Mouse (Mus musculus): ENCODE measurements around the gene Nsd2. TPM values are rescaled to one million over a fixed set of nuclear protein-coding genes. Genes with fewer than 3 reads are reported as not detected.
A peak's percentile ranks its signal among the peaks of the same experiment; 100 is the strongest.
"Not testable (repeated sequence)": the region's sequence is repeated elsewhere in the genome, so short reads cannot be mapped to it uniquely, and the experiment has no call there.

Gene Nsd2
- polyA plus RNA-seq, 1 experiment from 2014 or later = 89.8 TPM

GRCm38 (mm10) chr5:33915031-33915430 lies 94.5 kb downstream of the Nsd2 start:
- H3K4me2 ChIP-seq (ENCODE audit: low read length); ATAC-seq; H3K4me3 ChIP-seq (replicated peaks; ENCODE audit: low read length); H3K27ac ChIP-seq (ENCODE audit: low read length); H3K4me1 ChIP-seq (replicated peaks; ENCODE audit: control insufficient read depth, insufficient read depth, low read length); H3K27me3 ChIP-seq (replicated peaks; ENCODE audit: control insufficient read depth, insufficient read depth, low read length); H3K9me3 ChIP-seq (ENCODE audit: control insufficient read depth, low read length); H3K9ac ChIP-seq (replicated peaks; ENCODE audit: low read depth, low read length): not testable (repeated sequence)
- peaks cover 25% of the 10 kb centered on the region for H3K36me3 ChIP-seq (ENCODE audit: control insufficient read depth, insufficient read depth)

- H3K9ac ChIP-seq (replicated peaks; ENCODE audit: low read depth, low read length); ATAC-seq; H3K4me2 ChIP-seq (ENCODE audit: low read length); H3K27me3 ChIP-seq (replicated peaks; ENCODE audit: control insufficient read depth, insufficient read depth, low read length); H3K9me3 ChIP-seq (ENCODE audit: control insufficient read depth, low read length); H3K27ac ChIP-seq (ENCODE audit: low read length); H3K4me1 ChIP-seq (replicated peaks; ENCODE audit: control insufficient read depth, insufficient read depth, low read length); H3K4me3 ChIP-seq (replicated peaks; ENCODE audit: low read length): not testable (repeated sequence)
- 98% methylated on average over 2 of the region's 2 CpGs for WGBS
- peaks cover 39% of the 10 kb centered on the region for H3K36me3 ChIP-seq (ENCODE audit: control insufficient read depth, insufficient read depth)
Observed at GRCm38 (mm10) chr5:33916616-33917015, 96.1 kb downstream of the Nsd2 start.

GRCm38 (mm10) chr5:33919466-33919865 lies 98.9 kb downstream of the Nsd2 start:
- Histone ChIP-seq H3K4me3 (replicated peaks; ENCODE audit: low read length) (no peak overlapping the region), H3K9me3 (ENCODE audit: control insufficient read depth, low read length) (no peaks in the 10 kb centered on the region), H3K4me1 (replicated peaks; ENCODE audit: control insufficient read depth, insufficient read depth, low read length) (no peaks in the 10 kb centered on the region), H3K36me3 (ENCODE audit: control insufficient read depth, insufficient read depth) (peaks cover 31% of the 10 kb centered on the region), H3K27me3 (replicated peaks; ENCODE audit: control insufficient read depth, insufficient read depth, low read length) (no peaks in the 10 kb centered on the region), H3K27ac (ENCODE audit: low read length) (no peak overlapping the region), H3K9ac (replicated peaks; ENCODE audit: low read depth, low read length) (no peak overlapping the region), H3K4me2 (ENCODE audit: low read length) (no peak overlapping the region)
- ATAC-seq = no peak
- 82% methylated on average over 1 of the region's 1 CpGs for WGBS

GRCm38 (mm10) chr5:33920037-33920436 lies 99.5 kb downstream of the Nsd2 start:
- 93% methylated on average over 2 of the region's 2 CpGs for WGBS

GRCm38 (mm10) chr5:33920924-33921323 lies 100.4 kb downstream of the Nsd2 start:
- H3K36me3 ChIP-seq (ENCODE audit: control insufficient read depth, insufficient read depth) = peaks cover 28% of the 10 kb centered on the region
- no peak overlapping the region for H3K4me2 ChIP-seq (ENCODE audit: low read length)
- ATAC-seq = no peak
- H3K9ac ChIP-seq (replicated peaks; ENCODE audit: low read depth, low read length) = no peak overlapping the region
- no peak overlapping the region for H3K4me3 ChIP-seq (replicated peaks; ENCODE audit: low read length)
- no peaks in the 10 kb centered on the region for H3K4me1 ChIP-seq (replicated peaks; ENCODE audit: control insufficient read depth, insufficient read depth, low read length)
- no peaks in the 10 kb centered on the region for H3K27me3 ChIP-seq (replicated peaks; ENCODE audit: control insufficient read depth, insufficient read depth, low read length)
- WGBS = 93% methylated on average over 4 of the region's 4 CpGs
- no peaks in the 10 kb centered on the region for H3K9me3 ChIP-seq (ENCODE audit: control insufficient read depth, low read length)
- H3K27ac ChIP-seq (ENCODE audit: low read length) = no peak overlapping the region

More at GRCm38 (mm10) chr5:33920037-33920436, 99.5 kb downstream of the Nsd2 start:
- H3K4me2 ChIP-seq (ENCODE audit: low read length) = no peak overlapping the region
- no peaks in the 10 kb centered on the region for H3K4me1 ChIP-seq (replicated peaks; ENCODE audit: control insufficient read depth, insufficient read depth, low read length)
- no peak overlapping the region for H3K9ac ChIP-seq (replicated peaks; ENCODE audit: low read depth, low read length)
- H3K36me3 ChIP-seq (ENCODE audit: control insufficient read depth, insufficient read depth) = peaks cover 31% of the 10 kb centered on the region
- no peak for ATAC-seq
- no peak overlapping the region for H3K27ac ChIP-seq (ENCODE audit: low read length)
- no peaks in the 10 kb centered on the region for H3K9me3 ChIP-seq (ENCODE audit: control insufficient read depth, low read length)
- no peaks in the 10 kb centered on the region for H3K27me3 ChIP-seq (replicated peaks; ENCODE audit: control insufficient read depth, insufficient read depth, low read length)
- no peak overlapping the region for H3K4me3 ChIP-seq (replicated peaks; ENCODE audit: low read length)

GRCm38 (mm10) chr5:33921486-33922235 lies 101.1 kb downstream of the Nsd2 start:
- H3K9me3 ChIP-seq (ENCODE audit: control insufficient read depth, low read length) = no peaks in the 10 kb centered on the region
- H3K27me3 ChIP-seq (replicated peaks; ENCODE audit: control insufficient read depth, insufficient read depth, low read length) = no peaks in the 10 kb centered on the region
- 92% methylated on average over 7 of the region's 7 CpGs for WGBS
- H3K27ac ChIP-seq (ENCODE audit: low read length) = no peak overlapping the region
- no peak overlapping the region for H3K4me3 ChIP-seq (replicated peaks; ENCODE audit: low read length)
- H3K9ac ChIP-seq (replicated peaks; ENCODE audit: low read depth, low read length) = no peak overlapping the region
- H3K36me3 ChIP-seq (ENCODE audit: control insufficient read depth, insufficient read depth) = peaks cover 22% of the 10 kb centered on the region
- ATAC-seq = no peak
- no peak overlapping the region for H3K4me2 ChIP-seq (ENCODE audit: low read length)
- no peaks in the 10 kb centered on the region for H3K4me1 ChIP-seq (replicated peaks; ENCODE audit: control insufficient read depth, insufficient read depth, low read length)

GRCm38 (mm10) chr5:33922566-33922965 lies 102.0 kb downstream of the Nsd2 start:
- 35% methylated on average over 2 of the region's 2 CpGs for WGBS
- Histone ChIP-seq H3K27ac (ENCODE audit: low read length) (no peak overlapping the region), H3K4me3 (replicated peaks; ENCODE audit: low read length) (no peak overlapping the region), H3K4me2 (ENCODE audit: low read length) (no peak overlapping the region), H3K9me3 (ENCODE audit: control insufficient read depth, low read length) (no peaks in the 10 kb centered on the region), H3K27me3 (replicated peaks; ENCODE audit: control insufficient read depth, insufficient read depth, low read length) (no peaks in the 10 kb centered on the region), H3K36me3 (ENCODE audit: control insufficient read depth, insufficient read depth) (peaks cover 22% of the 10 kb centered on the region), H3K4me1 (replicated peaks; ENCODE audit: control insufficient read depth, insufficient read depth, low read length) (no peaks in the 10 kb centered on the region), H3K9ac (replicated peaks; ENCODE audit: low read depth, low read length) (no peak overlapping the region)
- ATAC-seq = no peak

GRCm38 (mm10) chr5:33926170-33926569 lies 105.6 kb downstream of the Nsd2 start:
- ATAC-seq = no peak
- Histone ChIP-seq H3K9ac (replicated peaks; ENCODE audit: low read depth, low read length) (no peak overlapping the region), H3K36me3 (ENCODE audit: control insufficient read depth, insufficient read depth) (peaks cover 24% of the 10 kb centered on the region), H3K4me2 (ENCODE audit: low read length) (no peak overlapping the region), H3K9me3 (ENCODE audit: control insufficient read depth, low read length) (no peaks in the 10 kb centered on the region), H3K27ac (ENCODE audit: low read length) (no peak overlapping the region), H3K27me3 (replicated peaks; ENCODE audit: control insufficient read depth, insufficient read depth, low read length) (no peaks in the 10 kb centered on the region), H3K4me3 (replicated peaks; ENCODE audit: low read length) (no peak overlapping the region), H3K4me1 (replicated peaks; ENCODE audit: control insufficient read depth, insufficient read depth, low read length) (no peaks in the 10 kb centered on the region)

- no peak for ATAC-seq
- 69% methylated on average over 2 of the region's 2 CpGs for WGBS
- H3K27me3 ChIP-seq (replicated peaks; ENCODE audit: control insufficient read depth, insufficient read depth, low read length) = no peaks in the 10 kb centered on the region
- H3K9me3 ChIP-seq (ENCODE audit: control insufficient read depth, low read length) = no peaks in the 10 kb centered on the region
- H3K4me3 ChIP-seq (replicated peaks; ENCODE audit: low read length) = no peak overlapping the region
- H3K4me2 ChIP-seq (ENCODE audit: low read length) = no peak overlapping the region
- peaks cover 25% of the 10 kb centered on the region for H3K4me1 ChIP-seq (replicated peaks; ENCODE audit: control insufficient read depth, insufficient read depth, low read length)
- H3K9ac ChIP-seq (replicated peaks; ENCODE audit: low read depth, low read length) = no peak overlapping the region
- H3K36me3 ChIP-seq (ENCODE audit: control insufficient read depth, insufficient read depth) = peaks cover 19% of the 10 kb centered on the region
- H3K27ac ChIP-seq (ENCODE audit: low read length) = no peak overlapping the region
Observed at GRCm38 (mm10) chr5:33932413-33932812, 111.9 kb downstream of the Nsd2 start.

- H3K4me2 ChIP-seq (ENCODE audit: low read length) = peak overlapping the region; percentile 36
- no peak overlapping the region for H3K27ac ChIP-seq (ENCODE audit: low read length)
- no peak overlapping the region for H3K4me3 ChIP-seq (replicated peaks; ENCODE audit: low read length)
- peaks cover 25% of the 10 kb centered on the region for H3K4me1 ChIP-seq (replicated peaks; ENCODE audit: control insufficient read depth, insufficient read depth, low read length)
- ATAC-seq = no peak
- peaks cover 12% of the 10 kb centered on the region for H3K36me3 ChIP-seq (ENCODE audit: control insufficient read depth, insufficient read depth)
- WGBS = 83% methylated on average over 2 of the region's 2 CpGs
- no peaks in the 10 kb centered on the region for H3K9me3 ChIP-seq (ENCODE audit: control insufficient read depth, low read length)
- no peaks in the 10 kb centered on the region for H3K27me3 ChIP-seq (replicated peaks; ENCODE audit: control insufficient read depth, insufficient read depth, low read length)
- H3K9ac ChIP-seq (replicated peaks; ENCODE audit: low read depth, low read length) = no peak overlapping the region
Observed at GRCm38 (mm10) chr5:33934081-33934480, 113.6 kb downstream of the Nsd2 start.
